Mouse (Mus musculus) heart, postnatal 0 days (tissue): ENCODE data around the gene St6galnac4.

ENCODE experiments used
- CTCF ChIP-seq: IDR thresholded peaks from 2 replicates; pipeline ENCODE4 v1.5.1; 2016; ENCODE audit warnings: antibody characterized with exemption, control low read depth, low read depth
- EP300 ChIP-seq: IDR thresholded peaks from 2 replicates; pipeline ENCODE4 v1.6.1; 2016; ENCODE audit warnings: antibody characterized with exemption, low read depth

DNA sequence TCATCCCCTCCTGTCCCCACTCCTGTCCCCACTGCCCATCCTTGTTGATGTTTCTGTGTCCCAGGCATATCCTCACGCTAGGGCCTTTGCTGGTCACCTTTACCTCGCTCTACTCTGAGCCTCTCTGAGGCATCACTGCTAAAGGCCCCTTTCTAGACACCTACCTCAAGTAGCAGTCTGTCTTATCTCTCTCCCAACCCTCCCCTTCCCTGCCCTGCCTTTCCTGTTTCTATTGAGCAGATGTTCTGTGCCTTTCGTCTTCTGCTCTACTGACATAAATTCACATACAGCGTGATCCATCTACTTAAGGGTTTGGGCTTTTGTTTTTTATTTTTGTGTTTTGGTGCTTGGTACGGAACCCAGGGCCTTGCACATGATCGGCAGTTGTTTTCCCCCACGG, 30.9 kb upstream of the St6galnac4 start:
- TF ChIP-seq EP300, result no peak
- TF ChIP-seq CTCF, result no peak
